ENCODE assay signal across 26 mouse cellular contexts in the genomic region with DNA sequence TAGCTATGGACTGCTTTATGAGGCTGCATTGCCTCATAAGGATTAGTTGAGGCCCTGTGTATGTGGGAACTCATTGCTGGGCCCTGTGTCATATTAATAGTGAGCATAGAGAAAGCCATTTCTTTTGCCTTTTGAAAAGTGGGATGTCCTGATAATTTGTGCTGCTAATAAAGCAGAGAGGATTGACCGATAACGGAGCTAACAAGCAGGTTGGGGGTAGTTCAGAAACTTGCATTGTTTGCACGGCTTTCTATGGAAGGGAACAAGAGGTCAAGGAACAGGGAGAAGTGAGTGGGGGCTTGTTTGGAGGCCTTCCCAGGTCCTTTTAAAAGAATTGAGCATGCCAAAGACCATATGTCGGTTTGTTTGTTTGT. TPM values are rescaled to one million over a fixed set of nuclear protein-coding genes. Genes with fewer than 3 reads are reported as not detected.
DNase-seq lines count a peak whose midpoint lies in the region; ATAC-seq and TF ChIP-seq lines count a peak whose summit lies in the region.
"Had no signal": no experiment of that assay in that cellular context is flagged by ENCODE, and none has a peak within 500 bp of the region (broad histone marks: within the 10 kb centered on the region; RNA-seq: fewer than 3 reads in every experiment).

No protein-coding gene starts in this region.

- H3K9ac ChIP-seq in forebrain, embryonic 15.5 days (replicated peaks) = no peak overlapping the region
- H3K9ac ChIP-seq in midbrain, embryonic 11.5 days (ENCODE audit: low read length) = no peak overlapping the region
- H3K9ac ChIP-seq: heart, embryonic 13.5 days; midbrain, embryonic 15.5 days had no signal

- H3K9me3 ChIP-seq in forebrain, embryonic 10.5 days = no peaks in the 10 kb centered on the region
- no peaks in the 10 kb centered on the region for H3K9me3 ChIP-seq in forebrain, embryonic 15.5 days
- H3K9me3 ChIP-seq in midbrain, embryonic 11.5 days (ENCODE audit: control insufficient read depth, low read length) = no peaks in the 10 kb centered on the region
- H3K9me3 ChIP-seq in midbrain, embryonic 10.5 days (replicated peaks) = no peaks in the 10 kb centered on the region
- H3K9me3 ChIP-seq: heart, embryonic 13.5 days; midbrain, embryonic 15.5 days had no signal

- peaks cover 64% of the 10 kb centered on the region for H3K27me3 ChIP-seq in forebrain, embryonic 10.5 days (ENCODE audit: poor library complexity, severe bottlenecking)
- H3K27me3 ChIP-seq in forebrain, embryonic 15.5 days = peaks cover 7% of the 10 kb centered on the region; the same call in 1 of the 2 replicates
- peaks cover 8% of the 10 kb centered on the region; the same call in 1 of the 2 replicates for H3K27me3 ChIP-seq in midbrain, embryonic 11.5 days (ENCODE audit: control insufficient read depth, insufficient read depth, low read length)
- H3K27me3 ChIP-seq in midbrain, embryonic 10.5 days (ENCODE audit: low read depth, poor library complexity, severe bottlenecking) = peaks cover 59% of the 10 kb centered on the region
- no peaks in the 10 kb centered on the region for H3K27me3 ChIP-seq in myocyte (ENCODE audit: control insufficient read depth, insufficient read depth, insufficient read length)

- WGBS in forebrain, embryonic 10.5 days = 55% methylated on average over 4 of the region's 4 CpGs
- 29% methylated on average over 4 of the region's 4 CpGs for WGBS in forebrain, embryonic 15.5 days
- WGBS in midbrain, embryonic 11.5 days = 73% methylated on average over 4 of the region's 4 CpGs
- WGBS in midbrain, embryonic 10.5 days = 67% methylated on average over 4 of the region's 4 CpGs

- TF ChIP-seq POLR2A in myocyte (IDR thresholded peaks at IDR 0.05; ENCODE audit: insufficient read length, low read depth) = no peak

- no peak overlapping the region for H3K4me3 ChIP-seq in forebrain, embryonic 10.5 days
- H3K4me3 ChIP-seq in forebrain, embryonic 15.5 days = no peak overlapping the region
- H3K4me3 ChIP-seq in midbrain, embryonic 11.5 days (ENCODE audit: low read depth, low read length) = no peak overlapping the region
- H3K4me3 ChIP-seq in midbrain, embryonic 10.5 days = no peak overlapping the region
- no peak overlapping the region for H3K4me3 ChIP-seq in myocyte
- H3K4me3 ChIP-seq: erythroblast, embryonic 14.5 days; heart, embryonic 13.5 days; midbrain, embryonic 15.5 days had no signal

- H3ac ChIP-seq in myocyte (ENCODE audit: control insufficient read depth, insufficient read length) = no peak overlapping the region

- peaks cover 31% of the 10 kb centered on the region for H3K4me1 ChIP-seq in forebrain, embryonic 10.5 days
- H3K4me1 ChIP-seq in forebrain, embryonic 15.5 days = peaks cover 15% of the 10 kb centered on the region
- peaks cover 8% of the 10 kb centered on the region for H3K4me1 ChIP-seq in midbrain, embryonic 11.5 days (ENCODE audit: control insufficient read depth, insufficient read depth, low read length)
- peaks cover 15% of the 10 kb centered on the region for H3K4me1 ChIP-seq in midbrain, embryonic 10.5 days

- H3K36me3 ChIP-seq in forebrain, embryonic 10.5 days (replicated peaks) = no peaks in the 10 kb centered on the region
- no peaks in the 10 kb centered on the region for H3K36me3 ChIP-seq in forebrain, embryonic 15.5 days
- H3K36me3 ChIP-seq in midbrain, embryonic 11.5 days (ENCODE audit: control insufficient read depth, insufficient read depth, low read length) = no peaks in the 10 kb centered on the region
- H3K36me3 ChIP-seq in midbrain, embryonic 10.5 days = no peaks in the 10 kb centered on the region
- H3K36me3 ChIP-seq in myocyte (ENCODE audit: control insufficient read depth, insufficient read depth) = no peaks in the 10 kb centered on the region
- H3K36me3 ChIP-seq: G1E; heart, embryonic 13.5 days; midbrain, embryonic 15.5 days had no signal

- DNase-seq in forebrain, embryonic 10.5 days (ENCODE audit: extremely low spot score, low spot score) = no peak
- DNase-seq in midbrain, embryonic 11.5 days (ENCODE audit: low spot score, missing footprints) = peak; percentile 73
- DNase-seq in midbrain, embryonic 10.5 days (ENCODE audit: low spot score) = no peak
- peak; percentile 75 for DNase-seq in induced T-regulatory cell, adult 2 months (ENCODE audit: low read depth)
- no peak for DNase-seq in frontal cortex, postnatal 10 days (ENCODE audit: low spot score in 2 of 2)
- DNase-seq in gastrocnemius, postnatal 10 days = no peak
- DNase-seq: adrenal gland, postnatal 10 days; heart, adult 11 months; kidney, adult 18-20 months; lung, postnatal 14 days; right cerebral cortex, postnatal 25 days had no signal

- H3K79me2 ChIP-seq in myocyte (ENCODE audit: control insufficient read depth, insufficient read depth) = no peaks in the 10 kb centered on the region

- no peak overlapping the region for H3K4me2 ChIP-seq in forebrain, embryonic 15.5 days (replicated peaks)
- no peak overlapping the region for H3K4me2 ChIP-seq in midbrain, embryonic 11.5 days
- peak overlapping the region; percentile 60 for H3K4me2 ChIP-seq in myocyte (ENCODE audit: low read depth)
- H3K4me2 ChIP-seq: heart, embryonic 13.5 days; midbrain, embryonic 15.5 days had no signal

- no peak for ATAC-seq in forebrain, embryonic 15.5 days (replicated peaks)
- ATAC-seq in midbrain, embryonic 11.5 days (ENCODE audit: low FRiP score) = no peak
- ATAC-seq: activated CD4-positive, CD25-positive, alpha-beta regulatory T cell, adult 4 months; forebrain, embryonic 14.5 days; hindbrain, embryonic 16.5 days; midbrain, embryonic 15.5 days had no signal

- H3K27ac ChIP-seq in forebrain, embryonic 10.5 days = 0 out of 2 replicates have a peak overlapping the region, but pooled peaks have one; percentile 12
- no peak overlapping the region for H3K27ac ChIP-seq in forebrain, embryonic 15.5 days (replicated peaks)
- H3K27ac ChIP-seq in midbrain, embryonic 11.5 days (ENCODE audit: low read depth, low read length) = no peak overlapping the region
- H3K27ac ChIP-seq in midbrain, embryonic 10.5 days (replicated peaks) = no peak overlapping the region
- H3K27ac ChIP-seq: heart, embryonic 13.5 days; kidney, postnatal 0 days; midbrain, embryonic 15.5 days; stomach, postnatal 0 days had no signal

TF ChIP-seq in myocyte, 11 proteins besides CTCF, POLR2A, EP300 and RAD21:
- TF ChIP-seq TCF3 (IDR thresholded peaks at IDR 0.05; ENCODE audit: insufficient read length, low read depth) (no peak), POLR2AphosphoS2 (IDR thresholded peaks at IDR 0.05; ENCODE audit: insufficient read length, low read depth) (no peak), E2F4 (IDR thresholded peaks at IDR 0.05; ENCODE audit: insufficient read depth) (no peak)
TF ChIP-seq in myocyte: peak in this region for 0.

RNA-seq across cellular contexts. Expression of a gene that starts 4.2 kb away (rescaled TPM):
- 0.12 and 0.38 TPM in 2 replicates for polyA plus RNA-seq in forebrain, embryonic 10.5 days (2016; fragmentation: Nextera tagmentation; extraction: Ambion mirVana)
- 0.10 TPM in 1 of 2 replicates, not detected in the other for polyA plus RNA-seq in forebrain, embryonic 15.5 days (2015; fragmentation: Nextera tagmentation; extraction: Ambion mirVana)
- polyA plus RNA-seq in midbrain, embryonic 11.5 days (2014; fragmentation: Nextera tagmentation; extraction: Ambion mirVana) = 0.18 TPM in 1 of 2 replicates, not detected in the other
- 0.26 and 0.30 TPM in 2 replicates for polyA plus RNA-seq in midbrain, embryonic 10.5 days (2016; fragmentation: Nextera tagmentation; extraction: Ambion mirVana)
- polyA plus RNA-seq in myocyte (2012; fragmentation: generic; extraction: Trizol) = 0.79 TPM
- 1 to 10 TPM; 1.1 to 2.9 TPM for total RNA-seq in gastrocnemius, postnatal 10 days (2021)
- polyA plus RNA-seq: erythroblast, embryonic 14.5 days; G1E; hindbrain, embryonic 16.5 days; midbrain, embryonic 15.5 days had no signal

RNA-seq across cellular contexts. Expression of a gene that starts 13.9 kb away (rescaled TPM):
- 0.16 TPM in 1 of 2 replicates, not detected in the other for polyA plus RNA-seq in forebrain, embryonic 10.5 days (2016; fragmentation: Nextera tagmentation; extraction: Ambion mirVana)
- polyA plus RNA-seq in forebrain, embryonic 15.5 days (2015; fragmentation: Nextera tagmentation; extraction: Ambion mirVana) = not detected in 2 replicates
- not detected in 2 replicates for polyA plus RNA-seq in midbrain, embryonic 11.5 days (2014; fragmentation: Nextera tagmentation; extraction: Ambion mirVana)
- polyA plus RNA-seq in midbrain, embryonic 10.5 days (2016; fragmentation: Nextera tagmentation; extraction: Ambion mirVana) = not detected in 2 replicates
- 0.22 TPM for polyA plus RNA-seq in myocyte (2012; fragmentation: generic; extraction: Trizol)
- total RNA-seq in gastrocnemius, postnatal 10 days (2021) = 10 to 100 TPM in 1 of 2 experiments, 1 to 10 TPM in 1; 6.6 to 10.7 TPM
- total RNA-seq: G1E; hematopoietic stem cell, adult 5-6 weeks; megakaryocyte, adult 5-6 weeks; neutrophil, adult 5-6 weeks had no signal
- polyA plus RNA-seq: erythroblast, embryonic 14.5 days; forebrain, embryonic 14.5 days; heart, embryonic 13.5 days; hindbrain, embryonic 16.5 days; liver, embryonic 16.5 days; midbrain, embryonic 15.5 days; stomach, postnatal 0 days had no signal

Comparison
In these comparisons a context has a peak if more than half of its experiments do, and no peak if none do; other contexts are left out.
1. DNase-seq: peak in midbrain, embryonic 11.5 days (single experiment) and induced T-regulatory cell, adult 2 months (single experiment); none in forebrain, embryonic 10.5 days (single experiment), midbrain, embryonic 10.5 days (single experiment), frontal cortex, postnatal 10 days (0 of 2) and gastrocnemius, postnatal 10 days (single experiment).